19 mouse cellular contexts compared by ENCODE assay signal in the genomic region with DNA sequence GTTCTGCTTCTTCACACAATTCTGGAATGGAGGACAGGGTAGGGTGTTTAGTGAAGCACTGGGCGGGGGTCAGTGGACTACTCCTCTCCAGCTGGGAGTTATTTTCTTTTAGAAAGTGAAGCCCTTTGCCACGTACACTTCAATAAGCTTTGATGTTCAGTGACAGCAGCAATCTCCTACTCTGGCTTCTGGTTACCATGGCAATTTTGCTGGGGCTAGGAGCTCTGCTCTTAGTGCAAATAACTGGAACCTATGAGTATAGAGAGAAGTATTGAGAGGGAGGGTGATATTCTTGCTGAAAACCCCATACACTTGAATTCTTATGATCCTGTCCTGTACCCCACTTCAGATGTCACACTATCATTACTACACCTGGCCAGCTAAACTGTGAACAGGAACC.
DNase-seq lines count a peak whose midpoint lies in the region; ATAC-seq and TF ChIP-seq lines count a peak whose summit lies in the region.
"Had no signal": no experiment of that assay in that cellular context is flagged by ENCODE, and none has a peak within 500 bp of the region (broad histone marks: within the 10 kb centered on the region; RNA-seq: fewer than 3 reads in every experiment).

No protein-coding gene starts in this region.

- WGBS in forebrain, postnatal 0 days = 35% methylated on average over 2 of the region's 2 CpGs
- WGBS in forebrain, embryonic 10.5 days = 59% methylated on average over 2 of the region's 2 CpGs
- 22% methylated on average over 2 of the region's 2 CpGs for WGBS in midbrain, postnatal 0 days

- TF ChIP-seq POLR2A in brain, embryonic 14.5 days (IDR thresholded peaks at IDR 0.05; ENCODE audit: borderline replicate concordance, extremely low read depth, insufficient read depth, insufficient read length, poor library complexity, severe bottlenecking) = no peak

- peak; percentile 61 for ATAC-seq in forebrain, postnatal 0 days
- ATAC-seq in midbrain, postnatal 0 days (ENCODE audit: low FRiP score) = peak; percentile 38; the same call in 1 of the 2 replicates
- ATAC-seq: hindbrain, embryonic 16.5 days; inflammation-experienced regulatory T-cells, adult 6 months had no signal

- H3K36me3 ChIP-seq in forebrain, postnatal 0 days (ENCODE audit: insufficient read depth) = no peaks in the 10 kb centered on the region
- H3K36me3 ChIP-seq in forebrain, embryonic 10.5 days (replicated peaks) = no peaks in the 10 kb centered on the region
- H3K36me3 ChIP-seq in midbrain, postnatal 0 days (ENCODE audit: insufficient read depth, low read length) = no peaks in the 10 kb centered on the region
- H3K36me3 ChIP-seq: embryonic facial prominence, embryonic 12.5 days; heart, embryonic 13.5 days; hindbrain, embryonic 12.5 days had no signal

- H3K4me1 ChIP-seq in forebrain, postnatal 0 days (ENCODE audit: insufficient read depth) = no peaks in the 10 kb centered on the region
- 0 out of 2 replicates have a peak, but pooled peaks cover 6% of the 10 kb centered on the region for H3K4me1 ChIP-seq in forebrain, embryonic 10.5 days
- no peaks in the 10 kb centered on the region for H3K4me1 ChIP-seq in midbrain, postnatal 0 days (ENCODE audit: insufficient read depth, low read length)
- H3K4me1 ChIP-seq: embryonic facial prominence, embryonic 12.5 days; heart, embryonic 13.5 days; hindbrain, embryonic 12.5 days had no signal

- no peak overlapping the region for H3K4me3 ChIP-seq in forebrain, postnatal 0 days (ENCODE audit: low read depth, low read length)
- no peak overlapping the region for H3K4me3 ChIP-seq in forebrain, embryonic 10.5 days
- H3K4me3 ChIP-seq in midbrain, postnatal 0 days (ENCODE audit: low read depth, low read length) = no peak overlapping the region
- H3K4me3 ChIP-seq: embryonic facial prominence, embryonic 12.5 days; gastrocnemius, adult 2 months; heart, embryonic 13.5 days; hindbrain, embryonic 12.5 days had no signal

- no peak overlapping the region for H3K9ac ChIP-seq in forebrain, postnatal 0 days
- no peak overlapping the region for H3K9ac ChIP-seq in midbrain, postnatal 0 days (replicated peaks; ENCODE audit: low read length, poor library complexity, severe bottlenecking)
- H3K9ac ChIP-seq: embryonic facial prominence, embryonic 12.5 days; heart, embryonic 13.5 days; hindbrain, embryonic 12.5 days had no signal

- H3K9me3 ChIP-seq in forebrain, postnatal 0 days (ENCODE audit: low read length) = no peaks in the 10 kb centered on the region
- no peaks in the 10 kb centered on the region for H3K9me3 ChIP-seq in forebrain, embryonic 10.5 days
- H3K9me3 ChIP-seq in midbrain, postnatal 0 days (ENCODE audit: low read length) = no peaks in the 10 kb centered on the region
- H3K9me3 ChIP-seq: embryonic facial prominence, embryonic 12.5 days; heart, embryonic 13.5 days; hindbrain, embryonic 12.5 days had no signal

- no peak overlapping the region for H3K27ac ChIP-seq in forebrain, postnatal 0 days (ENCODE audit: low read depth, low read length)
- no peak overlapping the region for H3K27ac ChIP-seq in forebrain, embryonic 10.5 days
- no peak overlapping the region for H3K27ac ChIP-seq in midbrain, postnatal 0 days (ENCODE audit: low read depth, low read length)
- H3K27ac ChIP-seq: embryonic facial prominence, embryonic 12.5 days; gastrocnemius, adult 2 months; heart, embryonic 13.5 days; hindbrain, embryonic 12.5 days had no signal

- no peak overlapping the region for H3K4me2 ChIP-seq in forebrain, postnatal 0 days (ENCODE audit: low read depth)
- H3K4me2 ChIP-seq in midbrain, postnatal 0 days (ENCODE audit: low read depth, low read length, poor library complexity, severe bottlenecking) = no peak overlapping the region
- H3K4me2 ChIP-seq: embryonic facial prominence, embryonic 12.5 days; heart, embryonic 13.5 days; hindbrain, embryonic 12.5 days had no signal

- TF ChIP-seq CTCF in forebrain, postnatal 0 days (IDR thresholded peaks at IDR 0.05; ENCODE audit: low read depth) = no peak
- no peak for TF ChIP-seq CTCF in brain, embryonic 14.5 days (IDR thresholded peaks at IDR 0.05; ENCODE audit: borderline replicate concordance, extremely low read depth, insufficient read depth, insufficient read length)
- no peak for TF ChIP-seq CTCF in midbrain, postnatal 0 days (IDR thresholded peaks at IDR 0.05)

- H3K27me3 ChIP-seq in forebrain, postnatal 0 days (ENCODE audit: insufficient read depth, low read length) = no peaks in the 10 kb centered on the region
- H3K27me3 ChIP-seq in forebrain, embryonic 10.5 days (ENCODE audit: poor library complexity, severe bottlenecking) = peaks cover 85% of the 10 kb centered on the region
- H3K27me3 ChIP-seq in midbrain, postnatal 0 days (ENCODE audit: insufficient read depth, low read length) = no peaks in the 10 kb centered on the region; the same call in 1 of the 2 replicates

- DNase-seq in embryo, embryonic 11 days = peak; percentile 5
- no peak for DNase-seq in embryo, embryonic 10 days (ENCODE audit: low spot score)
- DNase-seq in forebrain, postnatal 0 days = no peak
- no peak for DNase-seq in forebrain, embryonic 10.5 days (ENCODE audit: extremely low spot score, low spot score)
- DNase-seq in brain, embryonic 14.5 days (ENCODE audit: low read depth) = peak; percentile 46
- DNase-seq in midbrain, postnatal 0 days (ENCODE audit: low spot score) = peak; percentile 4
- no peak for DNase-seq in heart, adult 11 months
- DNase-seq: adrenal gland, postnatal 10 days; cerebellum, adult 2 months; cerebellum, postnatal 10 days; gastrocnemius, adult 2 months; gastrocnemius, postnatal 25 days; heart, postnatal 36 days; kidney, adult 11 months had no signal

Comparison
In these comparisons a context has a peak if more than half of its experiments do, and no peak if none do; other contexts are left out.
1. DNase-seq: peak in embryo, embryonic 11 days (single experiment), brain, embryonic 14.5 days (single experiment) and midbrain, postnatal 0 days (single experiment); none in embryo, embryonic 10 days (single experiment), forebrain, postnatal 0 days (single experiment), forebrain, embryonic 10.5 days (single experiment) and heart, adult 11 months (single experiment).